Mouse (Mus musculus): ENCODE measurements around the gene Fh1.

DNA sequence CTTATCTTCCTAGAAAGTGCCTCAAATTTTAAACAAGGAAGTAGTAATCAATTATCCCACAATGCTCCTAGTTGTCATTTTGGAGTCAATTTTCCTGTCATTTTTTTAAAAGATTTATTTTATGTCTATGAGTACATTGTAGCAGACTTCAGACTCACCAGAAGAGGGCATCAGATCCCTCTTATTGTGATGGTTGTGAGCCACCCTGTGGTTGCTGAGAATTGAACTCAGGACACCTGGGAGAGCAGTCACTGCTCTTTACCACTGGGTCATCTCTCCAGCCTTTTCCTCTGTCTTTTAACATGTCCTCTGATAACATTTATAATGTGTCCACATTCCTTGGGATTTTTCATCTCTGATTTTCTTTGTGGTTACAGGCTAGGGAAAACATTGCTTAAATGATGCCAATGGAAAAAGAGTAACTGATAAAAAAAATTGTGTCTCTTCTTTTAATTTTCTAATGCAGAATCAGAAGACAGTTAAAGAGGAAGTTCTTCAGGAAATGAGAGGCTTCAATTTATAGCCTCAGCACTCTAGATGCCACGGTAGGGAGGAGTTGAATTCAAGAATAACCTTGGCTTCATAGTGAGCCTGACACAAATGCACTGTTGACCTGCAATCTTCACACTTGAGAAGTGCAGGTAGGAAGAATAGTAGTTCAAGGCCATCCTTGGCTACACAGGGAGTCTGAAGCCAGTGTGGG lies 706 bp upstream of the Fh1 start:
- TF ChIP-seq CTCF (IDR thresholded peaks at IDR 0.05; ENCODE audit: low read depth, low read length) = peak; percentile 55; the same call in 1 of the 2 replicates
- no peak for TF ChIP-seq POLR2A (IDR thresholded peaks at IDR 0.05; ENCODE audit: extremely low read depth, insufficient read depth, low read length)
